Mouse (Mus musculus): Measurements from ENCODE around the gene Trabd2b.

DNA sequence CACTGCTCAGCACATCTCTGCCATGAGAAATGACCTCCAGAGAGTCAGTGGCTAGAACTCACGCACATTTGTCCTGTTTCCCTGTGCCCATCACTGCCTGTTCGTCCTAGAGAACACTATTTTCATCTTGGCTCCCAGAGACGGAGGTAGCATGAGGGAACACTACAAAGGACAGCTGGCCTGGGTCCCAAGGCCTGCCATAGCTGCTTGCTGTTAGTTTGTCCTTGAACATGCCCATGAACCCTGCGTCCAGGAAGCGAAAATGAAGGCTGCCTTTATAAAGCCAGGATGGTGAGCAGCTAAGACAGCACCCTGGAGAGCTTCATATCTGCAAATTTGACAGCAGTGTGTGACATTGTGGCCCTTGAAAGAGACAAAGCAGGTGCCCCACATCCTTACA lies 216.4 kb downstream of the Trabd2b start:
- no peak for TF ChIP-seq CTCF (IDR thresholded peaks at IDR 0.05; ENCODE audit: low read depth, low read length)
- TF ChIP-seq POLR2AphosphoS5 (IDR thresholded peaks at IDR 0.05; ENCODE audit: insufficient replicate concordance, low read depth, low read length): no peak
- TF ChIP-seq TAL1 (conservative IDR thresholded peaks at IDR 0.05; ENCODE audit: low read depth, low read length): no peak
- no peak for TF ChIP-seq GATA1 (IDR thresholded peaks at IDR 0.05; ENCODE audit: borderline replicate concordance, low read length)
- TF ChIP-seq GATA2 (IDR thresholded peaks at IDR 0.05; ENCODE audit: borderline replicate concordance, low read depth, low read length): no peak

Data from G1E (cell line).